Mouse (Mus musculus): ENCODE results near the gene Rccd1. TPM values are rescaled to one million over a fixed set of nuclear protein-coding genes. Genes with fewer than 3 reads are reported as not detected.

The Rccd1 gene
- total and polyA plus RNA-seq, 2 experiments from 2014 or later: 3.1 to 7.6 TPM

DNA sequence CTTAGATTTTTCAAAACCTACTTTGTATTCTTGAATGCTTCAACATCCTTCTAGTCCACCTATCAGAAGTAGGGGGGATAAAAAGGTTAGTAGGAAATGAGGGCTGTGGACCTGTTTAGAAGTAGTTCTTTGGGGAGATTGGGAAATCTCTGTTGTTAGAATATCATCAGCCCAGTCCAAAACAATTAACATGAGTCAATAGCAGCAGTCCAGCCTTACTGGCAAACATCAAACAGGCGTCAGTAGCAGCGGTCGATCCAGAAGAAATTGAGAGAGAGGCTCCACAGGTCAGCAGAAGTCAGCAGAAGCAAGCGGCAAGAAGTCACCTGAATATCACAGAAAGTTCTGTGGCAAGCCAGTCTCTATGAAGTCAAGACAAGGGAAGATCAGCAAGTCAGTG is 79.4 kb downstream of the Rccd1 start:
- Histone ChIP-seq H3K36me3 (replicated peaks; ENCODE audit: control insufficient read depth, insufficient read depth, low read length) (no peaks in the 10 kb centered on the region), H3K27me3 (ENCODE audit: control insufficient read depth, insufficient read depth, low read length) (no peaks in the 10 kb centered on the region), H3K4me3 (ENCODE audit: low read depth, low read length) (no peak overlapping the region), H3K9ac (replicated peaks; ENCODE audit: low read depth, low read length) (no peak overlapping the region), H3K4me1 (ENCODE audit: control insufficient read depth, insufficient read depth) (0 out of 2 replicates have a peak, but pooled peaks cover 3% of the 10 kb centered on the region), H3K27ac (ENCODE audit: low read depth) (no peak overlapping the region), H3K9me3 (replicated peaks; ENCODE audit: control insufficient read depth, low read length) (no peaks in the 10 kb centered on the region), H3K4me2 (ENCODE audit: low read depth, low read length) (no peak overlapping the region)
- TF ChIP-seq EP300 (IDR thresholded peaks at IDR 0.05; ENCODE audit: low read depth) (no peak), CTCF (IDR thresholded peaks at IDR 0.05; ENCODE audit: low read depth) (no peak)
- WGBS: 87% methylated on average over 4 of the region's 4 CpGs
- DNase-seq (ENCODE audit: low spot score): no peak
- no peak for ATAC-seq (ENCODE audit: insufficient read depth, low read depth)

Other genes with a start within 250 kb of the Rccd1 start
- 3,422 and 3,660 TPM in 2 replicates for gene Idh2, start 209.1 kb downstream of the Rccd1 start, total RNA-seq (2014; rRNA removed; ENCODE audit: low replicate concordance)
- gene Idh2, start 209.1 kb downstream of the Rccd1 start, polyA plus RNA-seq (2015; fragmentation: Nextera tagmentation; extraction: Ambion mirVana): 2,757 and 2,826 TPM in 2 replicates
- 17.5 and 24.2 TPM in 2 replicates for gene Sema4b, start 137.6 kb downstream of the Rccd1 start, total RNA-seq (2014; rRNA removed; ENCODE audit: low replicate concordance)
- 10.5 and 11.7 TPM in 2 replicates for gene Sema4b, start 137.6 kb downstream of the Rccd1 start, polyA plus RNA-seq (2015; fragmentation: Nextera tagmentation; extraction: Ambion mirVana)
- gene Cib1, start 91.6 kb downstream of the Rccd1 start, total RNA-seq (2014; rRNA removed; ENCODE audit: low replicate concordance): 26.0 and 27.2 TPM in 2 replicates
- 57.2 and 57.4 TPM in 2 replicates for gene Cib1, start 91.6 kb downstream of the Rccd1 start, polyA plus RNA-seq (2015; fragmentation: Nextera tagmentation; extraction: Ambion mirVana)
- gene Gdpgp1, start 91.6 kb downstream of the Rccd1 start, total RNA-seq (2014; rRNA removed; ENCODE audit: low replicate concordance): 2.5 and 5.5 TPM in 2 replicates
- gene Gdpgp1, start 91.6 kb downstream of the Rccd1 start, polyA plus RNA-seq (2015; fragmentation: Nextera tagmentation; extraction: Ambion mirVana): 2.0 and 2.3 TPM in 2 replicates
- gene Ttll13, start 78.1 kb downstream of the Rccd1 start, total RNA-seq (2014; rRNA removed; ENCODE audit: low replicate concordance): 0.35 TPM in 1 of 2 replicates, not detected in the other
- 0.51 and 0.98 TPM in 2 replicates for gene Ttll13, start 78.1 kb downstream of the Rccd1 start, polyA plus RNA-seq (2015; fragmentation: Nextera tagmentation; extraction: Ambion mirVana)
- 14.0 and 29.4 TPM in 2 replicates for gene Ngrn, start 63.2 kb downstream of the Rccd1 start, total RNA-seq (2014; rRNA removed; ENCODE audit: low replicate concordance)
- 35.8 and 40.5 TPM in 2 replicates for gene Ngrn, start 63.2 kb downstream of the Rccd1 start, polyA plus RNA-seq (2015; fragmentation: Nextera tagmentation; extraction: Ambion mirVana)
- gene Vps33b, start 54.8 kb downstream of the Rccd1 start, total RNA-seq (2014; rRNA removed; ENCODE audit: low replicate concordance): 8.0 and 8.7 TPM in 2 replicates
- 3.6 and 3.9 TPM in 2 replicates for gene Vps33b, start 54.8 kb downstream of the Rccd1 start, polyA plus RNA-seq (2015; fragmentation: Nextera tagmentation; extraction: Ambion mirVana)
- 59.9 and 98.0 TPM in 2 replicates for gene Prc1, start 30.0 kb downstream of the Rccd1 start, total RNA-seq (2014; rRNA removed; ENCODE audit: low replicate concordance)
- 46.1 and 49.4 TPM in 2 replicates for gene Prc1, start 30.0 kb downstream of the Rccd1 start, polyA plus RNA-seq (2015; fragmentation: Nextera tagmentation; extraction: Ambion mirVana)
- 21.6 and 44.5 TPM in 2 replicates for gene Unc45a, start 16.6 kb upstream of the Rccd1 start, total RNA-seq (2014; rRNA removed; ENCODE audit: low replicate concordance)
- 11.0 and 12.5 TPM in 2 replicates for gene Unc45a, start 16.6 kb upstream of the Rccd1 start, polyA plus RNA-seq (2015; fragmentation: Nextera tagmentation; extraction: Ambion mirVana)
- gene Hddc3, start 18.6 kb upstream of the Rccd1 start, total RNA-seq (2014; rRNA removed; ENCODE audit: low replicate concordance): 19.8 and 28.5 TPM in 2 replicates
- 14.5 and 17.8 TPM in 2 replicates for gene Hddc3, start 18.6 kb upstream of the Rccd1 start, polyA plus RNA-seq (2015; fragmentation: Nextera tagmentation; extraction: Ambion mirVana)
- gene Man2a2, start 46.9 kb upstream of the Rccd1 start, total RNA-seq (2014; rRNA removed; ENCODE audit: low replicate concordance): 30.2 and 55.2 TPM in 2 replicates
- gene Man2a2, start 46.9 kb upstream of the Rccd1 start, polyA plus RNA-seq (2015; fragmentation: Nextera tagmentation; extraction: Ambion mirVana): 7.2 and 7.7 TPM in 2 replicates
- 13.5 and 23.1 TPM in 2 replicates for gene Fes, start 63.5 kb upstream of the Rccd1 start, total RNA-seq (2014; rRNA removed; ENCODE audit: low replicate concordance)
- 9.2 and 9.7 TPM in 2 replicates for gene Fes, start 63.5 kb upstream of the Rccd1 start, polyA plus RNA-seq (2015; fragmentation: Nextera tagmentation; extraction: Ambion mirVana)
- gene Furin, start 81.0 kb upstream of the Rccd1 start, total RNA-seq (2014; rRNA removed; ENCODE audit: low replicate concordance): 67.6 and 79.0 TPM in 2 replicates
- gene Furin, start 81.0 kb upstream of the Rccd1 start, polyA plus RNA-seq (2015; fragmentation: Nextera tagmentation; extraction: Ambion mirVana): 16.9 and 18.9 TPM in 2 replicates
- 2.6 and 6.4 TPM in 2 replicates for gene Blm, start 210.7 kb upstream of the Rccd1 start, total RNA-seq (2014; rRNA removed; ENCODE audit: low replicate concordance)
- 3.9 and 4.5 TPM in 2 replicates for gene Blm, start 210.7 kb upstream of the Rccd1 start, polyA plus RNA-seq (2015; fragmentation: Nextera tagmentation; extraction: Ambion mirVana)